Mouse (Mus musculus): ENCODE results near the gene Gm9732. TPM values are rescaled to one million over a fixed set of nuclear protein-coding genes. Genes with fewer than 3 reads are reported as not detected.
"Not testable (repeated sequence)": the region's sequence is repeated elsewhere in the genome, so short reads cannot be mapped to it uniquely, and the experiment has no call there.

Gm9732 gene
- polyA plus RNA-seq (2015; fragmentation: Nextera tagmentation; extraction: Ambion mirVana) = not detected in 2 replicates

GRCm38 (mm10) chr14:43274986-43275511 is at the start of gene Gm9732:
Gene Gm9732, plus strand, starts transcription at chr14:43275036.
- ATAC-seq; H3K27me3 ChIP-seq (replicated peaks); H3K36me3 ChIP-seq; H3K9me3 ChIP-seq; H3K27ac ChIP-seq; H3K4me3 ChIP-seq (replicated peaks); H3K4me1 ChIP-seq (replicated peaks); H3K4me2 ChIP-seq (replicated peaks); H3K9ac ChIP-seq: not testable (repeated sequence)
- 82% methylated on average over 8 of the region's 8 CpGs for WGBS

GRCm38 (mm10) chr14:43235204-43235603 is 39.6 kb upstream of the Gm9732 start, which contains the start of gene Gm8122:
Gene Gm8122, minus strand, starts transcription at chr14:43235304.
- H3K4me2 ChIP-seq (replicated peaks); H3K9me3 ChIP-seq; H3K36me3 ChIP-seq; H3K9ac ChIP-seq; H3K27me3 ChIP-seq (replicated peaks); H3K27ac ChIP-seq; H3K4me3 ChIP-seq (replicated peaks); ATAC-seq; H3K4me1 ChIP-seq (replicated peaks): not testable (repeated sequence)
- WGBS = 89% methylated on average over 4 of the region's 4 CpGs

- not testable (repeated sequence) for H3K4me3 ChIP-seq (replicated peaks); H3K9me3 ChIP-seq; H3K4me2 ChIP-seq (replicated peaks); H3K4me1 ChIP-seq (replicated peaks); H3K36me3 ChIP-seq; H3K27me3 ChIP-seq (replicated peaks); H3K27ac ChIP-seq; ATAC-seq; H3K9ac ChIP-seq
Measured at GRCm38 (mm10) chr14:43237769-43238168, 37.1 kb upstream of the Gm9732 start.

- not testable (repeated sequence) for ATAC-seq; H3K9me3 ChIP-seq; H3K9ac ChIP-seq; H3K27me3 ChIP-seq (replicated peaks); H3K27ac ChIP-seq; H3K4me1 ChIP-seq (replicated peaks); H3K4me2 ChIP-seq (replicated peaks); H3K4me3 ChIP-seq (replicated peaks); H3K36me3 ChIP-seq
- 19% methylated on average over 9 of the region's 12 CpGs for WGBS
Measured at GRCm38 (mm10) chr14:43249611-43250170, 25.1 kb upstream of the Gm9732 start.

GRCm38 (mm10) chr14:43250549-43251253 is 24.1 kb upstream of the Gm9732 start:
- not testable (repeated sequence) for ATAC-seq; H3K27ac ChIP-seq; H3K9ac ChIP-seq; H3K9me3 ChIP-seq; H3K4me1 ChIP-seq (replicated peaks); H3K4me2 ChIP-seq (replicated peaks); H3K27me3 ChIP-seq (replicated peaks); H3K4me3 ChIP-seq (replicated peaks); H3K36me3 ChIP-seq
- WGBS = 28% methylated on average over 5 of the region's 6 CpGs

- H3K4me1 ChIP-seq (replicated peaks); H3K9me3 ChIP-seq; H3K9ac ChIP-seq; H3K27ac ChIP-seq; ATAC-seq; H3K4me3 ChIP-seq (replicated peaks); H3K36me3 ChIP-seq; H3K4me2 ChIP-seq (replicated peaks); H3K27me3 ChIP-seq (replicated peaks): not testable (repeated sequence)
- WGBS = 84% methylated on average over 1 of the region's 1 CpGs
Measured at GRCm38 (mm10) chr14:43256511-43256910, 18.3 kb upstream of the Gm9732 start.

GRCm38 (mm10) chr14:43258349-43258748 is 16.5 kb upstream of the Gm9732 start, which contains the start of gene Gm8126:
Gene Gm8126, plus strand, starts transcription at chr14:43258649.
- H3K9ac ChIP-seq; H3K4me1 ChIP-seq (replicated peaks); H3K36me3 ChIP-seq; H3K9me3 ChIP-seq; ATAC-seq; H3K27me3 ChIP-seq (replicated peaks); H3K27ac ChIP-seq; H3K4me3 ChIP-seq (replicated peaks); H3K4me2 ChIP-seq (replicated peaks): not testable (repeated sequence)
- 84% methylated on average over 3 of the region's 4 CpGs for WGBS

GRCm38 (mm10) chr14:43263421-43263820 is 11.4 kb upstream of the Gm9732 start:
- H3K4me2 ChIP-seq (replicated peaks); H3K9ac ChIP-seq; H3K27me3 ChIP-seq (replicated peaks); H3K4me1 ChIP-seq (replicated peaks); H3K36me3 ChIP-seq; H3K4me3 ChIP-seq (replicated peaks); H3K27ac ChIP-seq; ATAC-seq; H3K9me3 ChIP-seq: not testable (repeated sequence)
- 75% methylated on average over 3 of the region's 3 CpGs for WGBS

GRCm38 (mm10) chr14:43268521-43269084 is 6.2 kb upstream of the Gm9732 start:
- 49% methylated on average over 2 of the region's 2 CpGs for WGBS
- not testable (repeated sequence) for H3K36me3 ChIP-seq; H3K4me2 ChIP-seq (replicated peaks); H3K9ac ChIP-seq; H3K4me3 ChIP-seq (replicated peaks); ATAC-seq; H3K27ac ChIP-seq; H3K4me1 ChIP-seq (replicated peaks); H3K9me3 ChIP-seq; H3K27me3 ChIP-seq (replicated peaks)

- H3K27me3 ChIP-seq (replicated peaks); H3K27ac ChIP-seq; ATAC-seq; H3K4me2 ChIP-seq (replicated peaks); H3K4me1 ChIP-seq (replicated peaks); H3K9me3 ChIP-seq; H3K9ac ChIP-seq; H3K4me3 ChIP-seq (replicated peaks); H3K36me3 ChIP-seq: not testable (repeated sequence)
- WGBS = 88% methylated on average over 3 of the region's 3 CpGs
Measured at GRCm38 (mm10) chr14:43269211-43269610, 5.6 kb upstream of the Gm9732 start.

- 70% methylated on average over 1 of the region's 1 CpGs for WGBS
- not testable (repeated sequence) for H3K27ac ChIP-seq; H3K27me3 ChIP-seq (replicated peaks); H3K9me3 ChIP-seq; H3K4me1 ChIP-seq (replicated peaks); H3K4me3 ChIP-seq (replicated peaks); H3K4me2 ChIP-seq (replicated peaks); H3K36me3 ChIP-seq; ATAC-seq; H3K9ac ChIP-seq
Measured at GRCm38 (mm10) chr14:43273161-43273560, 1.7 kb upstream of the Gm9732 start.

- 87% methylated on average over 1 of the region's 1 CpGs for WGBS
- not testable (repeated sequence) for H3K36me3 ChIP-seq; H3K4me2 ChIP-seq (replicated peaks); ATAC-seq; H3K27ac ChIP-seq; H3K4me3 ChIP-seq (replicated peaks); H3K9me3 ChIP-seq; H3K4me1 ChIP-seq (replicated peaks); H3K27me3 ChIP-seq (replicated peaks); H3K9ac ChIP-seq
Measured at GRCm38 (mm10) chr14:43275752-43276151, 916 bp downstream of the Gm9732 start.

GRCm38 (mm10) chr14:43277468-43277867 is 2.6 kb downstream of the Gm9732 start:
- H3K27ac ChIP-seq; H3K4me2 ChIP-seq (replicated peaks); H3K36me3 ChIP-seq; H3K9ac ChIP-seq; H3K4me3 ChIP-seq (replicated peaks); ATAC-seq; H3K4me1 ChIP-seq (replicated peaks); H3K27me3 ChIP-seq (replicated peaks); H3K9me3 ChIP-seq: not testable (repeated sequence)
- WGBS = 63% methylated on average over 2 of the region's 2 CpGs

All from intestine, embryonic 15.5 days (tissue).